Mouse (Mus musculus): ENCODE results near the gene Nfasc. TPM values are rescaled to one million over a fixed set of nuclear protein-coding genes. Genes with fewer than 3 reads are reported as not detected.

The Nfasc gene
- polyA plus RNA-seq, 1 experiment from 2014 or later: 0.14 TPM

GRCm38 (mm10) chr1:132769559-132769958 lies 28.0 kb upstream of the Nfasc start:
- Histone ChIP-seq H3K9me3 (ENCODE audit: control insufficient read depth, low read length) (no peaks in the 10 kb centered on the region), H3K27me3 (replicated peaks; ENCODE audit: control insufficient read depth, insufficient read depth, low read length) (no peaks in the 10 kb centered on the region), H3K9ac (ENCODE audit: low read depth, low read length) (no peak overlapping the region), H3K4me2 (no peak overlapping the region), H3K27ac (ENCODE audit: low read depth, low read length) (no peak overlapping the region), H3K4me1 (replicated peaks; ENCODE audit: control insufficient read depth, insufficient read depth, low read length) (no peaks in the 10 kb centered on the region), H3K36me3 (ENCODE audit: control insufficient read depth, insufficient read depth, low read length) (no peaks in the 10 kb centered on the region), H3K4me3 (ENCODE audit: low read depth, low read length) (no peak overlapping the region)
- WGBS: 61% methylated on average over 3 of the region's 3 CpGs
- DNase-seq (ENCODE audit: low spot score) (no peak), ATAC-seq (replicated peaks; ENCODE audit: low FRiP score) (no peak)

GRCm38 (mm10) chr1:132767422-132767821 lies 25.8 kb upstream of the Nfasc start:
- Histone ChIP-seq H3K4me2 (no peak overlapping the region), H3K36me3 (ENCODE audit: control insufficient read depth, insufficient read depth, low read length) (no peaks in the 10 kb centered on the region), H3K9me3 (ENCODE audit: control insufficient read depth, low read length) (no peaks in the 10 kb centered on the region), H3K27ac (ENCODE audit: low read depth, low read length) (no peak overlapping the region), H3K4me1 (replicated peaks; ENCODE audit: control insufficient read depth, insufficient read depth, low read length) (no peaks in the 10 kb centered on the region), H3K27me3 (replicated peaks; ENCODE audit: control insufficient read depth, insufficient read depth, low read length) (no peaks in the 10 kb centered on the region), H3K9ac (ENCODE audit: low read depth, low read length) (no peak overlapping the region), H3K4me3 (ENCODE audit: low read depth, low read length) (no peak overlapping the region)
- WGBS: 84% methylated on average over 7 of the region's 7 CpGs
- no peak for ATAC-seq (replicated peaks; ENCODE audit: low FRiP score)
- DNase-seq (ENCODE audit: low spot score): no peak

GRCm38 (mm10) chr1:132765887-132766651 lies 24.5 kb upstream of the Nfasc start:
- Histone ChIP-seq H3K36me3 (ENCODE audit: control insufficient read depth, insufficient read depth, low read length) (no peaks in the 10 kb centered on the region), H3K4me3 (ENCODE audit: low read depth, low read length) (no peak overlapping the region), H3K27me3 (replicated peaks; ENCODE audit: control insufficient read depth, insufficient read depth, low read length) (no peaks in the 10 kb centered on the region), H3K27ac (ENCODE audit: low read depth, low read length) (no peak overlapping the region), H3K9ac (ENCODE audit: low read depth, low read length) (no peak overlapping the region), H3K4me2 (no peak overlapping the region), H3K4me1 (replicated peaks; ENCODE audit: control insufficient read depth, insufficient read depth, low read length) (no peaks in the 10 kb centered on the region), H3K9me3 (ENCODE audit: control insufficient read depth, low read length) (no peaks in the 10 kb centered on the region)
- 50% methylated on average over 16 of the region's 16 CpGs for WGBS
- DNase-seq (ENCODE audit: low spot score): no peak
- no peak for ATAC-seq (replicated peaks; ENCODE audit: low FRiP score)

GRCm38 (mm10) chr1:132765222-132765621 lies 23.6 kb upstream of the Nfasc start:
- ATAC-seq (replicated peaks; ENCODE audit: low FRiP score) (no peak), DNase-seq (ENCODE audit: low spot score) (no peak)
- no peak overlapping the region for H3K9ac ChIP-seq (ENCODE audit: low read depth, low read length)
- no peak overlapping the region for H3K27ac ChIP-seq (ENCODE audit: low read depth, low read length)
- H3K9me3 ChIP-seq (ENCODE audit: control insufficient read depth, low read length): no peaks in the 10 kb centered on the region
- no peaks in the 10 kb centered on the region for H3K36me3 ChIP-seq (ENCODE audit: control insufficient read depth, insufficient read depth, low read length)
- no peaks in the 10 kb centered on the region for H3K27me3 ChIP-seq (replicated peaks; ENCODE audit: control insufficient read depth, insufficient read depth, low read length)
- H3K4me1 ChIP-seq (replicated peaks; ENCODE audit: control insufficient read depth, insufficient read depth, low read length): no peaks in the 10 kb centered on the region
- 76% methylated on average over 10 of the region's 10 CpGs for WGBS
- no peak overlapping the region for H3K4me3 ChIP-seq (ENCODE audit: low read depth, low read length)
- H3K4me2 ChIP-seq: no peak overlapping the region

GRCm38 (mm10) chr1:132759390-132759789 lies 17.8 kb upstream of the Nfasc start:
- Histone ChIP-seq H3K27me3 (replicated peaks; ENCODE audit: control insufficient read depth, insufficient read depth, low read length) (0 out of 2 replicates have a peak, but pooled peaks cover 3% of the 10 kb centered on the region), H3K4me2 (no peak overlapping the region), H3K4me3 (ENCODE audit: low read depth, low read length) (no peak overlapping the region), H3K27ac (ENCODE audit: low read depth, low read length) (no peak overlapping the region), H3K9me3 (ENCODE audit: control insufficient read depth, low read length) (no peaks in the 10 kb centered on the region), H3K36me3 (ENCODE audit: control insufficient read depth, insufficient read depth, low read length) (no peaks in the 10 kb centered on the region), H3K9ac (ENCODE audit: low read depth, low read length) (no peak overlapping the region), H3K4me1 (replicated peaks; ENCODE audit: control insufficient read depth, insufficient read depth, low read length) (no peaks in the 10 kb centered on the region)
- no peak for ATAC-seq (replicated peaks; ENCODE audit: low FRiP score)
- DNase-seq (ENCODE audit: low spot score): no peak
- 67% methylated on average over 6 of the region's 6 CpGs for WGBS

GRCm38 (mm10) chr1:132758656-132759370 lies 17.2 kb upstream of the Nfasc start:
- Histone ChIP-seq H3K4me1 (replicated peaks; ENCODE audit: control insufficient read depth, insufficient read depth, low read length) (no peaks in the 10 kb centered on the region), H3K27me3 (replicated peaks; ENCODE audit: control insufficient read depth, insufficient read depth, low read length) (0 out of 2 replicates have a peak, but pooled peaks cover 3% of the 10 kb centered on the region), H3K36me3 (ENCODE audit: control insufficient read depth, insufficient read depth, low read length) (no peaks in the 10 kb centered on the region), H3K9ac (ENCODE audit: low read depth, low read length) (no peak overlapping the region), H3K9me3 (ENCODE audit: control insufficient read depth, low read length) (no peaks in the 10 kb centered on the region), H3K27ac (ENCODE audit: low read depth, low read length) (no peak overlapping the region), H3K4me2 (peak overlapping the region; percentile 50), H3K4me3 (ENCODE audit: low read depth, low read length) (0 out of 2 replicates have a peak overlapping the region, but pooled peaks have one; percentile 11)
- WGBS: 12% methylated on average over 24 of the region's 24 CpGs
- ATAC-seq (replicated peaks; ENCODE audit: low FRiP score): no peak
- peak; percentile 47 for DNase-seq (ENCODE audit: low spot score)

- no peak for ATAC-seq (replicated peaks; ENCODE audit: low FRiP score)
- Histone ChIP-seq H3K36me3 (ENCODE audit: control insufficient read depth, insufficient read depth, low read length) (no peaks in the 10 kb centered on the region), H3K9ac (ENCODE audit: low read depth, low read length) (no peak overlapping the region), H3K9me3 (ENCODE audit: control insufficient read depth, low read length) (no peaks in the 10 kb centered on the region), H3K4me2 (no peak overlapping the region), H3K4me3 (ENCODE audit: low read depth, low read length) (no peak overlapping the region), H3K27ac (ENCODE audit: low read depth, low read length) (no peak overlapping the region), H3K4me1 (replicated peaks; ENCODE audit: control insufficient read depth, insufficient read depth, low read length) (no peaks in the 10 kb centered on the region), H3K27me3 (replicated peaks; ENCODE audit: control insufficient read depth, insufficient read depth, low read length) (0 out of 2 replicates have a peak, but pooled peaks cover 3% of the 10 kb centered on the region)
- WGBS: 53% methylated on average over 4 of the region's 4 CpGs
- DNase-seq (ENCODE audit: low spot score): no peak
Measured at GRCm38 (mm10) chr1:132755211-132755610, 13.6 kb upstream of the Nfasc start.

- H3K36me3 ChIP-seq (ENCODE audit: control insufficient read depth, insufficient read depth, low read length): no peaks in the 10 kb centered on the region
- H3K4me3 ChIP-seq (ENCODE audit: low read depth, low read length): no peak overlapping the region
- H3K4me2 ChIP-seq: no peak overlapping the region
- no peaks in the 10 kb centered on the region for H3K27me3 ChIP-seq (replicated peaks; ENCODE audit: control insufficient read depth, insufficient read depth, low read length)
- ATAC-seq (replicated peaks; ENCODE audit: low FRiP score) (no peak), DNase-seq (ENCODE audit: low spot score) (no peak)
- H3K4me1 ChIP-seq (replicated peaks; ENCODE audit: control insufficient read depth, insufficient read depth, low read length): no peaks in the 10 kb centered on the region
- WGBS: 76% methylated on average over 9 of the region's 9 CpGs
- no peak overlapping the region for H3K27ac ChIP-seq (ENCODE audit: low read depth, low read length)
- H3K9ac ChIP-seq (ENCODE audit: low read depth, low read length): no peak overlapping the region
- no peaks in the 10 kb centered on the region for H3K9me3 ChIP-seq (ENCODE audit: control insufficient read depth, low read length)
Measured at GRCm38 (mm10) chr1:132749217-132749884, 7.8 kb upstream of the Nfasc start.
